Mouse (Mus musculus) kidney, postnatal 14 days (tissue): Measurements from ENCODE around the gene Dnhd1.
A peak's percentile ranks its signal among the peaks of the same experiment; 100 is the strongest.
"Not testable (repeated sequence)": the region's sequence is repeated elsewhere in the genome, so short reads cannot be mapped to it uniquely, and the experiment has no call there.

ENCODE experiments used
- DNase-seq: peaks from one replicate; pipeline ENCODE4 v3.0.0; 2022; ENCODE audit warnings: mixed read lengths

Gene Dnhd1

GRCm38 (mm10) chr7:105741978-105742377 is 91.4 kb downstream of the Dnhd1 start:
- DNase-seq: no peak

GRCm38 (mm10) chr7:105742539-105743215 is 92.0 kb downstream of the Dnhd1 start:
- DNase-seq: not testable (repeated sequence)

GRCm38 (mm10) chr7:105743246-105743925 is 92.8 kb downstream of the Dnhd1 start:
- DNase-seq: not testable (repeated sequence)

- peak; percentile 93 for DNase-seq
Observed at GRCm38 (mm10) chr7:105743926-105744590, 93.4 kb downstream of the Dnhd1 start, which contains the start of gene Taf10. Gene Taf10 (minus strand): TSS chr7:105744361.

GRCm38 (mm10) chr7:105747776-105748175 is 97.1 kb downstream of the Dnhd1 start:
- DNase-seq: no peak

- DNase-seq: peak; percentile 94
Observed at GRCm38 (mm10) chr7:105751491-105752433, 101.1 kb downstream of the Dnhd1 start, which contains the start of gene Tpp1. Gene Tpp1 (minus strand): TSS chr7:105752235.

- DNase-seq: no peak
Observed at GRCm38 (mm10) chr7:105752716-105753115, 102.1 kb downstream of the Dnhd1 start.

GRCm38 (mm10) chr7:105753281-105753680 is 102.7 kb downstream of the Dnhd1 start:
- DNase-seq: no peak

- DNase-seq: no peak
Observed at GRCm38 (mm10) chr7:105761813-105762484, 111.3 kb downstream of the Dnhd1 start.

- no peak for DNase-seq
Observed at GRCm38 (mm10) chr7:105762517-105763270, 112.1 kb downstream of the Dnhd1 start.

- no peak for DNase-seq
Observed at GRCm38 (mm10) chr7:105764331-105764730, 113.7 kb downstream of the Dnhd1 start.

GRCm38 (mm10) chr7:105767729-105768165 is 117.1 kb downstream of the Dnhd1 start:
- DNase-seq: peak; percentile 57

GRCm38 (mm10) chr7:105769959-105770358 is 119.3 kb downstream of the Dnhd1 start:
- DNase-seq: no peak
